Mouse (Mus musculus): ENCODE results near the gene Uncx. TPM values are rescaled to one million over a fixed set of nuclear protein-coding genes. Genes with fewer than 3 reads are reported as not detected.

Gene Uncx
- polyA plus RNA-seq, 1 experiment = not detected

Other genes starting within 250 kb of the Uncx start
- gene Adap1, start 217.9 kb upstream of the Uncx start, polyA plus RNA-seq (2012; rRNA removed) = 45.4 and 46.6 TPM in 2 replicates
- 45.3 and 52.4 TPM in 2 replicates for gene Cox19, start 192.1 kb upstream of the Uncx start, polyA plus RNA-seq (2012; rRNA removed)
- gene Cyp2w1, start 190.9 kb upstream of the Uncx start, polyA plus RNA-seq (2012; rRNA removed) = not detected in 2 replicates
- 16.4 and 22.2 TPM in 2 replicates for gene Gpr146, start 165.8 kb upstream of the Uncx start, polyA plus RNA-seq (2012; rRNA removed)
- gene C130050O18Rik, start 138.2 kb upstream of the Uncx start, polyA plus RNA-seq (2012; rRNA removed) = 0.65 and 0.96 TPM in 2 replicates
- 0.96 and 1.5 TPM in 2 replicates for gene Gper1, start 120.3 kb upstream of the Uncx start, polyA plus RNA-seq (2012; rRNA removed)
- 13.7 and 13.9 TPM in 2 replicates for gene 3110082I17Rik, start 83.0 kb upstream of the Uncx start, polyA plus RNA-seq (2012; rRNA removed)
- gene Zfand2a, start 58.9 kb upstream of the Uncx start, polyA plus RNA-seq (2012; rRNA removed) = 19.1 and 22.4 TPM in 2 replicates
- gene Micall2, start 192.8 kb downstream of the Uncx start, polyA plus RNA-seq (2012; rRNA removed) = 7.1 and 8.3 TPM in 2 replicates
- gene Ints1, start 232.2 kb downstream of the Uncx start, polyA plus RNA-seq (2012; rRNA removed) = 12.1 and 20.9 TPM in 2 replicates
- gene Mafk, start 248.0 kb downstream of the Uncx start, polyA plus RNA-seq (2012; rRNA removed) = 42.3 and 47.7 TPM in 2 replicates

Measured in urinary bladder, adult 2 months (tissue).